Mouse (Mus musculus) embryonic fibroblast, embryonic 13.5 days (primary cell): ENCODE data around the gene Med13l.

Source experiments
- CTCF ChIP-seq: IDR thresholded peaks from 2 replicates; pipeline ENCODE4 v1.5.1; 2011; ENCODE audit warnings: mild to moderate bottlenecking, control low read depth, low read length, moderate library complexity, borderline replicate concordance; ENCODE audit not compliant: insufficient read depth
- POLR2A ChIP-seq: IDR thresholded peaks from 2 replicates; pipeline ENCODE4 v1.6.1; 2011; ENCODE audit warnings: low read depth, mild to moderate bottlenecking, control low read depth, low read length, moderate library complexity

GRCm38 (mm10) chr5:118596452-118597092 is 36.1 kb downstream of the Med13l start:
- TF ChIP-seq CTCF (no peak), POLR2A (no peak)
